Mouse (Mus musculus): ENCODE data around the gene Azin2.

DNA sequence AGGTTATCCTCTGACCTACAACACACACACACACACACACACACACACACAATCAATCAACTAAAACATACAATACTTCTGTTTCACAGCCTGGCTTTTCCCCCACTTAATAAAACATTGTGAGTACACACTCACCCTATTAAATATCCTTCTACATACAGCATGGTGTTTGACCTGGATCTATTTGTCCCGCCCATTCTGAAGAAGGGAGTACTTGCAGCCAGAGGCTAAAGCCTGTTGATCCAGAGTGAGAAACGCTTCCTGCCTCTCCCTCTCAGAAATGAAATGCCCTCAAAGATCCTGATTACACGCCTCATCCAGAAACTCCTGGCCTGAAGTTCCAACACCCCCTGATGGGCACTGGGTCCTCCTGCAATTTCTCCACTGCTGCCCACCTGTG is 45.1 kb downstream of the Azin2 start:
- no peak for TF ChIP-seq CTCF (IDR thresholded peaks at IDR 0.05; ENCODE audit: low read depth)
- TF ChIP-seq EP300 (IDR thresholded peaks at IDR 0.05; ENCODE audit: low read depth), result no peak
